Mouse (Mus musculus) c-Kit-positive CD71-positive TER-119-positive erythroid progenitor cells, embryonic 14.5 days (primary cell): ENCODE measurements around the gene Olfr819.
"Not testable (repeated sequence)": the region's sequence is repeated elsewhere in the genome, so short reads cannot be mapped to it uniquely, and the experiment has no call there.

Experiments
- DNase-seq: peaks from one replicate; pipeline ENCODE4 v3.0.0-alpha.2; 2013; ENCODE audit warnings: low spot score

Olfr819 gene

GRCm38 (mm10) chr10:129967166-129967565 is at the start of gene Olfr819:
Olfr819 (minus strand) TSS chr10:129967266.
- not testable (repeated sequence) for DNase-seq

- DNase-seq, result no peak
Measured at GRCm38 (mm10) chr10:130012321-130012720, 45.3 kb upstream of the Olfr819 start, which contains the start of gene Olfr820. Olfr820 (plus strand) TSS chr10:130012621.

- not testable (repeated sequence) for DNase-seq
Measured at GRCm38 (mm10) chr10:130005366-130005765, 38.3 kb upstream of the Olfr819 start.

GRCm38 (mm10) chr10:130004104-130004503 is 37.0 kb upstream of the Olfr819 start:
- DNase-seq, result not testable (repeated sequence)

- not testable (repeated sequence) for DNase-seq
Measured at GRCm38 (mm10) chr10:129984962-129985361, 17.9 kb upstream of the Olfr819 start, which contains the start of gene Gm10310. Gm10310 (minus strand) TSS chr10:129985062.

- not testable (repeated sequence) for DNase-seq
Measured at GRCm38 (mm10) chr10:129981867-129982266, 14.8 kb upstream of the Olfr819 start.

- DNase-seq, result not testable (repeated sequence)
Measured at GRCm38 (mm10) chr10:129976040-129976439, 9.0 kb upstream of the Olfr819 start, which contains the start of gene Olfr247. Olfr247 (minus strand) TSS chr10:129976140.

- DNase-seq, result not testable (repeated sequence)
Measured at GRCm38 (mm10) chr10:129972994-129973393, 5.9 kb upstream of the Olfr819 start.

GRCm38 (mm10) chr10:129966232-129966631 is 834 bp downstream of the Olfr819 start:
- DNase-seq, result not testable (repeated sequence)

- DNase-seq, result no peak
Measured at GRCm38 (mm10) chr10:129949000-129949399, 18.1 kb downstream of the Olfr819 start, which contains the start of gene Olfr818. Olfr818 (minus strand) TSS chr10:129949100.

GRCm38 (mm10) chr10:129915497-129915896 is 51.6 kb downstream of the Olfr819 start, which contains the start of gene Olfr816:
Olfr816 (minus strand) TSS chr10:129915597.
- no peak for DNase-seq
